Mouse (Mus musculus): Measurements from ENCODE around the gene Gm29797. TPM values are rescaled to one million over a fixed set of nuclear protein-coding genes. Genes with fewer than 3 reads are reported as not detected.

Gene Gm29797
- not detected for total RNA-seq (2021)

DNA sequence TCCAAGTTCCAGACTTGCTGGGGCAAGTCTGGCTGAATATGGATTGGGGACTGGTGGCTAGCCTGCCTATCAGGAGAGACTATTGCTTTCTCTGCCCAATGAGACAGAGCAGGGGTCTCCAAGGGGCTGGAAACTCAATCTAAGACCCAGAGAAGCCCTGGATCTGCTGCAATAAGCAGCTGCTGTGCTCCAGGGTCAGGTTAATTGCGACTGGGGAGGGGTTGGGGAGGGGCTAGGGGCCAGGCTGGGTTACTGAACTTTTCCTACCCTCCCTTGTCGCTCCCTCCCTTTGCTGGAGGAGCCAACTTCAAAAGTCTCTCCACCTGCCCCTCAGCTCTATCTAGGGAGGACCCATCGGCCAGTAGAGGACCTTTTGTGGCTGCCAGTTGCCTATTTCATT, at the start of gene Gm29797:
TSS of gene Gm29797 (plus strand) at position 301 of the 400 bp plus-strand sequence.
- DNase-seq = no peak

DNA sequence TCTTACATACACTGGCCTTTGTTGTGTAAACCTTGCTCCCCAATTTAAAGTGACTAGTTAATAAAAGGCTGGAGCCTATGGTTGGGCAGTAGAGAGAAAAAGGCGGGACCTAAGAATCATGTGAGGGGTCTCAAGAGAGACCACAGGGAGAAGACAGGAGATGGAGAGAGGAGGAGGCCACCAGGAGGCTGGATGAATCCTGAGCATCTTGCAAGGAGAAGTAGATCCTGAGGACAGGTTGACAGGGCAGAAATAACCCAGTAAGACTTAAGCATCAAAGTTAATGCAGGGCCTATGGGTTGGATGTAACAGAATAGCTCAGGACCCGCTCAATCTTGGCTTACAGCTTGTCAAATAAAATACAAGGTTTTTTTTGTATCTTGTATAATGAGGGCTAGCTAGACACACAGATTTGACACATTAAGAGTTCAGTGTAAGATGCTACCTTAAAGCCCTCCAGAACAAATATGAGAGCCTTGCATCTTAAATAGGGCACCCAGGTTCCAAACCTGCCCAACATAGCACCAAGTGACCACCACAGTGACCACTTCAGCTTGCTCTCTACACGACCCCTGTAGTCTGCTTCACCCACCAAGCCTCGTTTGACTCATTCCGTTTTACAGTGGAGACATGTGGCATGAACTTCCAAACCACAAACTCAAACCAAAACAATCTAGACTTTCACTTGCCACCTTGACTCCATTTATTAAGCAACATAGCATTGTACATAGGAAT, 37.9 kb upstream of the Gm29797 start:
- no peak for DNase-seq

DNA sequence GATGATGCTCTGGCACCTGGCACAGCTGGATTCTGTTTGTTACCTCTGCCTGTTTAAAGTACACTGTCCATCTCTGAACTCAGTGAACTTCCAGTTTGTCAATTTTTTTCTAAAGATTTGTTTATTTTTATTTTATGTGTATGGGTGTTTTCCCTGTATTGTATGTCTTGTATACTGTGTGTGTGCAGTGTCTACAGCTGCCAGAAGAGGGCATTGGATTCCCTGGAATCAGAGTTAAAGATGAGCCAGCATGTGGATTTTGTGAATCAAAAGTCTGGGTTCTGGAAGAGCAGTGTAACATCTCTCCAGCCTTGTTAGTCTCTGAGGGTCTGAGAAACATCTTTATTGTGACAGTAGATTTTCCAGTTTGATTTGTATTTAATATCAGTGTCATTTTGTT, 33.4 kb upstream of the Gm29797 start:
- peak; percentile 30 for DNase-seq

DNA sequence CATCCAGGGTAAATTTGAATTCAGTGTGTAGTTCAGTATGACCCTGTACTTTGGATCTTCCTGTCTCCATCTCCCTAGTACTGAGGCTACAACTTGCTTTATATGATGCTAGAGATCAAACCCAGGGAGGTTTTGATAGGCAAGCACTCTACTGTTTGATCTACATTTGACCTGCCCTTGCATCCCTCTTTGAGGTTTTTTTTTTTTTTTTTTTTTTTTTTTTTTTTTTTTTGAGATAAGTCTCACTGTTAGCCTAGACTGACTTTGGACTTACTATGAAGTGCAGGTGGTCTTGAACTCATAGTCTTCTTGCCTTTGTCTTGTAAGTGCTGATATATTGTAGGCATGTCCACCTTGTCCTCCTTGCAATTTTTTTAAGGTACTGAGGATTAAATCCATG, 28.4 kb upstream of the Gm29797 start:
- DNase-seq = no peak

DNA sequence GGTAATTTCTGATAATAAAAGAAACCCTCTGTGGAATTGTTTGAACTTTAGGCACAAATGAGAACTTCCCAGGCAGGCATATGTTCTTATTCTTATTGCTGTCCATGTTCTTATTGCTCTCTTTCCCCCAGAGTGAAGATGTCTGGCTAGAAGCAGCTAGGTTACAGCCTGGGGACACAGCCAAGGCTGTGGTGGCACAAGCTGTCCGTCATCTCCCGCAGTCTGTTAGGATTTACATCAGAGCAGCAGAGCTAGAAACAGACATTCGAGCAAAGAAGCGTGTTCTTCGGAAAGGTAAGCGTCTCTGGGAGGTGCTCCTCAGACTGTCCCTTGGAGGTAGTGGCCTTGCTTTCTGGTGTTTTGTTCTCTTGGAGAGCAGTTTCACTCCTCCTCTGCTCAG, 24.2 kb upstream of the Gm29797 start:
- DNase-seq = no peak

DNA sequence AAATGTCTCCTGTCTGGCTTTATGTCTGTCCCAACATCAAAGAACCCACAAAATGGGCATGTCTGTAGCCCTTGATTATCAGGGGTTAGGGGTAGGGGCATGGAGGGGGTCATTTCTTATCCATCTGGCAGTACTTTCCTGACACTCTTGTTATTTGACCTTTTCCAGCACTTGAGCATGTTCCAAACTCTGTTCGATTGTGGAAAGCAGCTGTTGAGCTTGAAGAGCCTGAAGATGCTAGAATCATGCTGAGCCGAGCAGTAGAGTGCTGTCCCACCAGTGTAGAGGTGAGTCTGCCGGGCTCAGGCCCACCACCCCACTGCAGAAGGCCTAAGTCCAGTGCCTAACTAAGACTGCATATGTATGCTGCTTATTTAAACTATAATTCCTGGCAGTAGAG, 21.0 kb upstream of the Gm29797 start:
- DNase-seq = no peak

DNA sequence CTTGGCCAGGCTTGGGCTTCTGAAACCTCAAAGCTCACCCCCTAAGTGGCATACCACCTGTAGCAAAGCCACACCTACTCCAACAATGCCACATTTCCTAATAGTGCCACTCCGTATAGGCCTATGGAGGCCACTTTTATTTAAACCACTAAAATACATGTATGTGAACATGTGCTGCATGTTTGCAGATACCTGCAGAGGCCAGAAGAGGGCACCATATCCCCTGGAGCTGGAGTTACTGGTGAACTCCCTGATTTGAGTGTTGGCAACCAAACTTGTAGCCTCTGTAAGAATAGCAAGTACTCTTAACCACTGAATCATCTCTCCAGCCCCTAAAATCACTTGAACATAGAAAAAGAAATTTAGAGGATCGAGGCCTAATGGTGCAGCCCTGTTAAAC, 12.5 kb upstream of the Gm29797 start:
- peak; percentile 59 for DNase-seq

DNA sequence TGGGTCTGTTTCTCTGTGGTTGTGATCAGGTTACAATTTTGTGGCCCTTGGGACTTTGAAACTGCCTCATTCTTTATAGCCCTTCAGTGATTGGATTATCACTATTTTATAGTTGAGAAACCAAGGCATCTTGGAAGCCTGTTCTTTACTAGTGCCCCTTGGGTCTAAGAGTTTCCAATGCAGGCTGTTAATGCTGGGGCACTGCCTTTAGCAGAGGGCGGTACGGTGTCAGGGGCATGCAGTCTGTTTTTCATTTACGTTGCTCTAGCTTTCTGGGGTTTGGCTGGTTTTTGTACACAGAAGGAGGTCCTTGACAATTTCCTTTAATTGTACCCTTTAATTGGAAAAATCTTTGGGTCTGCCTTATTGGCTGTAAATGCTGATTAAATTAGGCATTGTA, 11.2 kb upstream of the Gm29797 start:
- DNase-seq = no peak

DNA sequence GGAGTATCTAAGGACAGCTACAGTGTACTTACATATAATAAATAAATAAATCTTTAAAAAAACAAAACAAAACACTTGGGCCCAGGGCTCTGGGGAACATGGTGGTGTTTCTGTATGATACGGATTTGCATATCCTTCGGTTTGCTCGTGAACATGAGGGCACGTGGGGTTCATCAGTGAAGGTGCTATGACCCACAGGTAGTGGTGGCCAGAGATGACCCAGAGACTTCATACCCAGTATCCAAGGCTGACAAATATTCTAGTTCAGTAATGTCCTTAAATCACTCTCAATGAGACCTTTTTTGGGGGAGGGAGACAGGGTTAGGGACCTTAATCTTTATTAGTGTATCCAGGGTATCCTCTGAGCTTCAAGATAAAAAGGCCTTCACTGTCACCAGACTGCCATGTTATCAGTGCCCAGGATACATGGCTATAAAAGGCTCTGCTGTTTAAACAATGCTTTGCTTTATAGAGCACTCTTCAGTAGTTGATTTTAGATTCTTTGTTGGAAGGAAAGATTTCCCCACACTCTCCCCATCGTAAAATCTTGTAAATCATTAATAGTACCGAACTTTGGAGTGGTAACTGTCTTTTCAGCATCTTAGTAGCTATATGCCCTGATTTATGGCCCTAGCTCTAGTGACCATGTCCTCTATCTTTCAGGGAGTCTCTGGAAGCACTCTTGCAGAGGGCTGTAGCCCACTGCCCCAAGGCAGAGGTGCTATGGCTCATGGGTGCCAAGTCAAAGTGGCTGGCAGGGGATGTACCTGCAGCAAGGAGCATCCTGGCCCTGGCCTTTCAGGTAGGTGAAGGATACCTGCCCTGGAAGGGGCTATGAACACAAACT, 10.0 kb upstream of the Gm29797 start:
- DNase-seq = no peak

DNA sequence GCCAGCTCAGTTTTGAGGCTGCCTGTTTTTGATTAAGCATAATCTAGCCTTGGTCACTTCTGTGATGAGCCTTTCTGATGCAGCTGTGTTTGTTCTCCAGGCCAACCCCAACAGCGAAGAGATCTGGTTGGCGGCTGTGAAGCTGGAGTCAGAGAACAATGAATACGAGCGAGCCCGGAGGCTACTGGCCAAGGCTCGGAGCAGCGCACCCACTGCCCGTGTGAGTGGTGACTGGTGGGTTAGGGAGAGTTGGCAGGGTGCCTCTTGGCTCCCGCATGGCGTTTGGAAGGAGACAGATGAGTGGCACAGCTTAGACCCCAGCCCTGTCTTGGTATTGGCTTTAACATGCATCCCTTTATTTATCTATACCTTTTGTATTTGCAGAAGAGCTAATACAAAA, 7.9 kb upstream of the Gm29797 start:
- DNase-seq = no peak

DNA sequence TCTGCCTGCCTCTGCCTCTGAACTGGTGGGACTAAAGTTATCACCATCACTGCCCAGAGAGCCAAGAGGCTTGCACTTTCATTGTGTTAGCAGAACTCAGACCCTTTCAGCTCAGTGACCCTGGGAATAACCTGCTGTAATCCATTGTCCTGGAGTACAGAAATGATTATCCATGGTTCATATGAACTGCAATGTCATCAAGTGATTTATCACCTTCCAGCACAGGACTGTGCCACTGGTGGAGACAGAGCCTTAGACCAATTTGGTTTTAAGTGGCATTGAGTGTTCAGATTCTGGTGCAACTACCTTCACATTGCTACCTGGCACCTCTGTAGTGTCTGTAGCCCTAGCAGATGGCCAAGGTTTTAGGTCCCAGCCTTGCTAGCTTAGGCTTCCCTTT, 3.8 kb upstream of the Gm29797 start:
- DNase-seq = no peak

DNA sequence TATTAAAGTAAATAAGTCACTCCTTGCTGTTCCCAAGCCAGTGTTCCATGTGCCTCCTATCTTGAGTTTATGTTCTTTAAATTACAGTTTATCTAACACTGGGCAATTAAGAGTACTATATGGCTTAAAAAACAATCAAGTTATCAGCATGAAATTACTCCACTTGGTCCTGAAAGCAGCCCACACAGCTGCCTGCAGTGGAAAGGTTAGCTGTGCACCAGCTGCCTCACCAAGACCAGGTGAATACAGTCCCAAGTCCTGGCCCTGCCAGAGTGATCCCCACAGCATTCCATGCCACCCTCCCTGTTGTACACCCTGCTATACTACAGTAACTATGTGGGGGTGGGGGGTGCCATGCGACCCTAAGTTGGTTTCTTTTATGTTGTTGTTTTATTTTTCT, 3.3 kb upstream of the Gm29797 start:
- no peak for DNase-seq

DNA sequence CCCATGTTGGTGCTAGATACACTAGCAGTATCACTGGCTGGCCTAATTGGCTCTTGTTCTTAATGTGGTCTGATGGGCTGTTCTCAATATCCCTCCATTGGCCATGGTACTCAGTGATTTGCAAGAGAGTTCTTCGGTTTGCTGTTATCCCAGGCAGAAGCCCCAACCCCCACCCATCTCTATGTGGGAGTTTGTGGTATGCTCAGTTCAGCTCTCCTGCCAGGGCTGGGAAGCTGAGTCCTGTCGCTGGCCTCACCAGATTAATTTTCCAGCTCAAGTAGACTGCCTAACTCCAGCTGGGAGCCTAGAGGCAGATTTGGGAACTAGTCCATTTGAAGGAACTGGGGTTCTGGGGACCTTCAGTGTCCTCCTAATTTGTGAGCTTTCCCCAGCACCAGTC, 607 bp downstream of the Gm29797 start:
- DNase-seq = no peak

DNA sequence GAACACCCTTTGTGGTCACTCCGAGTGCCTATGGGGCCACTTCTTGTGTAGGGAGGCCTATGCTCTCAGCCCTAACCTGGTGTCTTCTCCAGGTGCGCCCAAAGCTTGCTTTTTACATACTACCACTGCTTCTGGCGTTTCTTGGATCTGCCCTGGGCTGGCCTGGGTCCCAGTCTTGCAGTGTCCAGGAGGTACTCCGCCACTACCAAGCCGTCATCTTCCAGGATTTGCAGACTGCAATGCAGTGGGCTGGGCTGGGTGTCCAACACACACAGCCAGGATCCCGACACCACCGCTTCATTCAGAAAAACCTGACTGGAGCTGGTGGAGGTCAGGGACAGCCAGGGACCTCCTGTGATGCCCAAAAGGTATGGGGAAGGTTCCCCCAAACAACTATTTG, 1.7 kb downstream of the Gm29797 start:
- DNase-seq = no peak

DNA sequence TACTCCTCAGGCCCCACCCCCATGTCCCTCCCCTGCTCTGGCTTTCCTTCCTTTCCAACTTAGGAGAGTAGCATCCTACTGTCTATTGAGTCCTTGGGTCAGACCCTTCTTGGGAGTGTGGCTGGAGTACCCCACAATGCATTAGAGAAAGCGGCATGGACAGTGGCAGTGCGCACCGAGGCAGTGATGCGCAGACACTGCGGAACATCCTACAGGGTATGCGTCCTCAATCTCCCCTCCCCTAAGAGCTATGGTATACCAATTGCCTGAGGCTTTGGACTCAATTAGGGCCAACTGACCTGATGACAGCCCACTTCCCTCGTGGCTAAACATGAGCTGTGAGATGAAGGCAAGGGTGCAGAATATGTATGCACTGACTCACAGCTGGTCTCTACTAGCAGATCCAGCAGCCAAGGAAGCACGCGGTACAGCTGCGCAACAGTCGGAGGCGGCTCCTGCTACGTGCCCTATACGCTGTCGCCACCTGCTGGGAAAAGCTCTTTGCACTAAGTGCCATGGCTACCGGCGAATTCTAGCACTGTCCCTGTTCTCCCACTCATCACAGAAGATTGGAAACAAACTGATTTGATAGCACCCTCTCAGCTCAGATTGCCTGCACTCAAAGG, 2.2 kb downstream of the Gm29797 start:
- peak; percentile 79 for DNase-seq

DNA sequence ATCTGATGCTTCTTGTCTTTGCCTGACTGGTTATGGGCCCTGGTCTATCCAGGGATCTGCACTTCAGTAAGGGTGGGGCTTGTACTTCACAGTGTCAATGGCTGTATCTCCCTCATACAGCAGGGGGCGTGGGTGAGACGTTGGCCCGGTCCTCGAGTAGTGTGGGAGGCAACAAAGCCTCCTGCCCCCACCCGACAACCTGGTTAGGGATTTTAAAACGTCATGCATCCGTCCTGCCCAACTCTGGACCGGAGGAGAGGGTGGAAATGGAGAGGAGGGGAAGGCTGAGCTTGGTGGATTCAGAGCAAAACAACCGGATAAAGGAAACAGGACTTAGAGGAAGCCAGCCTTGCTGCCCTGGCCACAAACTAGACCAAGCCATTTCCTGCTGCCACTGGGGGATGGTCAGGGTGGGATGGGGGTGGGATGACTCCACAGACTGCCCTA, 2.8 kb downstream of the Gm29797 start:
- DNase-seq = peak; percentile 92

DNA sequence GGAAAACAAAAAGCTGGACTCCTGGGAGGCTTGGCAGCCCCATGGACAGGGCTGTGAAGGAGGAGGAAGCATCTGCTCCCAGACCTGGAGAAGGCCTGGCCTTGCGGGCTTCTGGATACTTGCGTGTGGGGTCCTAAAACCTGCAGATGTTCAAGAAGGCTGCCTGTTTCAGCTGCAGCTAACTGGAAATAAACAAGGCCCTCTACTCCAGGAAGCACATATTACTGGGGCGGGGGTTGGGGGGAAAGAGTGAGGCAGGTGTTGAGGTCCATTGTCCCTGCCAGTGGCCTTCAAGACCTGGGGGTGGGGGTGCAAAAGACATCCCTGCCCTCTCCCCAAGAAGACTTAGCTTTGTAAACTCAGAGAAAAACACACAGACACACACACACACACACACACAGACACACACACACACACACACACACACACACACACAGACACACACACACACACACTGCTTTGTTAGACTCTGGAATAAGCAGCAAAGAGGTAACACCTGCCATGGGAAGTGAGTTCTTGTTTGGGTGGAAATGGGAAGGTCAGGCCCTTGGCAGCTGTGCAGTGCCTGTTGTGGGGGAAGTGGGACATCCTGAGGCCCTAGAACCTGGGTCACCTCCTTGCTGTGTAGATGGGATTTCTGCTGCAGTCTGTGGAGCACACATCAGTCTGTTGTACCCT, 5.9 kb downstream of the Gm29797 start:
- DNase-seq = peak; percentile 35

DNA sequence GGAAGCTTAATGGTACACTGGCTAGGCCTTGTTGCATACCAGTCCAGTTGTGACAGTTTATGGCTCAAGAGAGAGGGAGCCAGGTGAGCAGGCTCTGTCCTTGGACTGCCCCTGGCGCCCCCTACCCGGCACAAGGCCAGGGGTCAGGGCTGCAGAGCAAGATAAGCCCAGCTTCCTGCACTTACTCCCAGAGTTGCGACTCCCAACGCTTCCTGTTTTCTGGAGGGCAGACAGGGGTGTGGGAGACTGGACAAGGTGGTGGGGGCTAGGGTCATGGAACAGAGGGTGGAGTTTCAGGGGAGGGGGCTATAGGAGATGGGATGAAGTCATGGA, 6.4 kb downstream of the Gm29797 start:
- peak; percentile 74 for DNase-seq

DNA sequence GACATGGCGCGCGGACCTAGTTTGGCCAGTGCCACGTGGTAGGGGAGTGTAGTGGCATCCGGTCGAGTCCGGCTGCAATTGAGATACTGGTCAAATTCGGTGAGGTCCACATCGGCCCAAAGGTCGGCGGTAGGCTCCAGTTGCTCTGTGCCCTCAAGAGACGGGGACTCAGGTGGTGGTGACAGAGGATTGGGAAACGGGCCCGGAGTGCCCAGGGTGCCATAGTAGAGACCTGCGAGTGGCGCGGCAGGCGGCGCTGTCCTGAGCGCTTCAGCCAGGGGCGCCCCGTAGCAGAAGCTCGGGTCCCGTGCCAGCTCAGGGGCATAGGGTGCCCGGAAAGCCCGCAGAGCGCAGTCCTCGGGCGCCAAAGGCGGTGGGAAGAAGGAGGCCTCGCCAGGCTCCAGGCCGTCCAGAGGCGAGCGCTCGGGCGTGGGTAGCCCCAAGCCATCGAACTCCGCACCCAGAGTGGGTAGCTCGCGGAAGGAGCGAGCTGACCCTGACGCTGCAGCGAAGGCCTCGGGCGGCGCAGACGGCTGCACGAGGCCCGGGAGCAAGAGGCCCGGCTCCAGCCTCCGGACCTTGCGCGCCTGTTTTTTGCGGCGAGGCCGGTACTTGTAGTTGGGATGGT, 13.6 kb downstream of the Gm29797 start:
- DNase-seq = peak; percentile 31

DNA sequence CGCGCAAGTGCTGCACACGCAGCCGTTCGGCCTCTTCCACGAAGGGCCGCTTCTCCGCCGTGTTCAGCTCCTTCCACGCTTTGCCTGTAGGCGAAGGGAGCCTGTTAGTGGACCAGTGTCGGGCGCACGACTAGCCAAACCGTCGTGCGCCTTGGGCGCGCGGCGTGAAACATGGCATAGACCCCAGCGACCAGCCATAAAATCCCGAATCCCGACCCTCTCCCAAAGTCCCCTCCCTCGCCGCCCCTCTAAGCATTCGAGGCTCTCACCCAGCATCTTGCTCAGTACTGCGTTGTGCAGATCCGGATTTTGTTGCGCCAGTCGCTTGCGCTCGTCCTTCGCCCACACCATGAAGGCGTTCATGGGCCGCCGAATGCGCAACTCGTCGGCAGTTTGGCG, 14.1 kb downstream of the Gm29797 start:
- no peak for DNase-seq

DNA sequence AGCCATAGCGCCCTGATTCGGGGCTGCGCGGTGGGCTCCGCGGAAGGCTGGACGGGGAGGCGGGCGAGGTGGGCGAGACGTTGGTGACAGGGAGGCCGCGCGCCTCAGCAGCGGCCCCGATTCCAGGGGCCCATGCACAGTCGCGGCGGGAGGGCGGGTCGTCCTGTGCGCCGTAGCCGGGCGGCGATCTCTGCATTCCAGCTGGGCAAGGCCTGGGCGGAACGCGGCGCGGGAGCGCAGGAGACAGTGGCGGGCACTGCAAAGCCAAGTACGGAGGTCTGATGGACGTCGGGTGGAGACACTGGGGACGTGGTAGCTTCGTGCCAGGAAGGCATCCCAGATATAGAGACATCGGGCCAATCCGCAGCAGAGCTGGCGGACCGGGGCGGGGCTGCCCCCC, 14.5 kb downstream of the Gm29797 start, which contains the start of gene Sox18:
TSS of gene Sox18 (minus strand) at position 315 of the 400 bp plus-strand sequence.
- peak; percentile 73 for DNase-seq

DNA sequence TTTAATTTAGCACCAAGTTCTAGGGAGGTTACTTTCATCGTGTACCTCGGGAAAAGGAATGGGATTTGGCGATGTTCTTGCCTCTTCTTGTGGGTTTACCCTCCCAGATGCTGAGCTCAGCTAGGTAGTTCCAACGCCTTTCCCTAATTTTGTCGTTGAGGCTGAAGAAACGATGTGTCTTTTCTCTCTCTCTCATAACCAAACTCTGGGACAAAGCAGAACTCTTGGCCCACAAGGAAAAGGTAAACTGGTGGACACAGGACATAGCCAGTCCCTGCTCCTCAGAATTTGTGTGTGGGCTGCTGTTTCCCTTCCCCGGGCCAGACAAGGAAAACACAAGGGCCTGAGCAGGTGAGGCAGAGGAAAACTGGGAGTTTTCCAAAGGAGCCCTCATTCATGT, 15.2 kb downstream of the Gm29797 start:
- no peak for DNase-seq
